Mouse (Mus musculus): Measurements from ENCODE around the gene Hoxd9.

Hoxd9 gene

DNA sequence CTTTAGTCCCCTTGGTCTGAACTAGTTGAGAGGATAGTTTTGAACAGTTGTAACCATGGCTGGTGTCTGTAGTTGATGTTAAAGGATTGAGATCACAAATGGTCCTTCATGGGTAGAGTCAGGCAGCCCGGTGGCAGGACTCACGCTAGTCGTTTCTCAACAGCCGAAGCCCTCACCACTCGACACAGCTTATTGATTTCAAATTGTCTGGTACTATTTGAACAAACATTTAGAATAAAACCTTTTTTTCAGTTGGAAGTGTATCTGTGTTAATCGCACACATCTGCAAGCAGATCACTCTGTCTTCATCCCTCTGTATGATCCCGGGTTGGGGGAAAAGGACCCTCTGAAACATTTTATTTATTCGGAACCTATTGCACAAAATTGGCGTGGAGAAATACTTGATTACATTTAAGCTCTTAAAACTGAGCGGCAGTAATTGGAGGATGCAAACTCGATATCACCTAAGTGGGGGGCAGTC, 50.2 kb downstream of the Hoxd9 start:
- DNase-seq (ENCODE audit: low read depth, low spot score), result no peak

DNA sequence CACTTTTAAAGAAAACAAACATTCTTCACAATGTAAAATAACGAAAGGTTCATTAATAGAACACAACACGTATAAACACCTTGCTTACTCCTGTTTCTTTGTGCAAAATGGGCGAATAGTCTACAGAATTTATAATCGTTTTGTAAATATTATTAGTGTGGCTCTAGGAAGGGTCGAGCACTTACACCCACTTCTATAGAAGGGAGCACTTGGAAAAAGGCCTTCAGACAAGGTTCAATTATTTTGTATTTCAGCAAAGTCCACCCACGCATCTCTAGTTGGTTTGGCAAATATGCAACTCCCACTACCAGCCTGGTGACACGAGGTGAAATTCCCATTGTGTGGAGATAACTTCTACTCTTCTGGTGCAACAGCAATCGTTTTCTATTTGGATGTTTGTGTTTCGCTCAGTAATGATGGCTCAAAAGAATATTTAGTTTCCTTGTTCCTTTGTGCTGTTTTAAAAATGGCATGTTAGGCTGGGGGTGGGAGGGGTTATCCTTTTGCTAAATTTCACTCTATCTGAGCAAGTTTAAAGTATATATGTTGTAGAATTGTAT, 51.0 kb downstream of the Hoxd9 start:
- DNase-seq (ENCODE audit: low read depth, low spot score), result no peak

DNA sequence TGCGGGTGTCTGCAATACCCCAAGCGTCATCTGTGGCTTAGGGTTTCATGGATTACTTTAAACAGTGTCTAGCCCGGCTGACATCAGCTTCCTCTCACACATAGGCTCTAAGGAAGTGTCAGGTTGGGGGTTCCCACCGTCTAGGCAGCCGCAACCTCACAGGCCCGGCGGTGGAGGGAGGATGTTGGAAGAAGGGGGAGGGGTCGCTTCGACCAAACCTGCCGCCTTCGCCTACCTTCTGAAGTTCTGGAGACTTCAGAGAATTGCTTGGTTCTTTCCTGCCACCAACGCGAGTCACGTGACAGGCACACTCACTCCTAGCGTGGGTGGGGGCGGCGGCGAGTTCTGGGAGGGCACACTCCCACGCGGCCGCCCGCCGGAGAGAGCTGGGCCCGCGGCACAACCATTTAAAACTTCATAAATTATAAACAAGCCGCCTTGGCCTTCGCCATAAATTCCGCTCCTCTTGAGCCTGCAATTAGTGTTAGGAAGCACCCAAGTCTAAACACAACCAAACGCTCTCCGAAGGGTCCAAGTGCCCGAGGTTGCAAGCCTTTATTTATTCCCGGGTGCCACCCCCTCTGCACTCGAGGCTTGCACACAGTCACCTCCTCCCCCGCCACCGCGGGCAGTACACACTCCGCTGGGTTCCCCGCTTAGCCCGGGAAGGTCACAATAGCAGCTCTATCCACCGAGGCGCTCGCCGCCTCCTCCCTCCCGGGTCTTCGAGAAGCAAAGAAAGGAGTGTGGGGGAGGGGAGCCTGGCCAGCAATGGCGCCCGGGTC, 52.0 kb downstream of the Hoxd9 start:
- DNase-seq (ENCODE audit: low read depth, low spot score), result no peak

Data from A20 (cell line).